Comparison of ENCODE assay signal across 21 mouse cellular contexts in genomic region chr14:11244546-11244945, GRCm38 (mm10).
"Had no signal": no experiment of that assay in that cellular context is flagged by ENCODE, and none has a peak within 500 bp of the region (broad histone marks: within the 10 kb centered on the region; RNA-seq: fewer than 3 reads in every experiment).

No protein-coding gene starts in this region.

- H3K4me3 ChIP-seq: kidney, embryonic 15.5 days; left cerebral cortex, adult 2 months; limb, embryonic 12.5 days; limb, embryonic 15.5 days; midbrain, embryonic 13.5 days; myocyte; neural tube, embryonic 13.5 days had no signal

- H3K9me3 ChIP-seq: kidney, embryonic 15.5 days; limb, embryonic 12.5 days; limb, embryonic 15.5 days; midbrain, embryonic 13.5 days; neural tube, embryonic 13.5 days had no signal

- H3K4me1 ChIP-seq: kidney, embryonic 15.5 days; limb, embryonic 12.5 days; limb, embryonic 15.5 days; midbrain, embryonic 13.5 days; neural tube, embryonic 13.5 days had no signal

- H3K27me3 ChIP-seq: kidney, embryonic 15.5 days; limb, embryonic 12.5 days; limb, embryonic 15.5 days; midbrain, embryonic 13.5 days; neural tube, embryonic 13.5 days had no signal

- DNase-seq: kidney, adult 8-10 months; kidney, postnatal 14 days; kidney, postnatal 4 days; left cerebral cortex, postnatal 4 days; liver, postnatal 0 days; lung, embryonic 14.5 days; thymus, adult 2 months; thymus, postnatal 14 days; thymus, postnatal 4 days had no signal

- H3K4me2 ChIP-seq: kidney, embryonic 15.5 days; limb, embryonic 12.5 days; limb, embryonic 15.5 days; liver, embryonic 11.5 days; lung, embryonic 14.5 days; midbrain, embryonic 13.5 days; neural tube, embryonic 13.5 days had no signal

- ATAC-seq: liver, postnatal 0 days; lung, postnatal 0 days; midbrain, embryonic 13.5 days; midbrain, embryonic 16.5 days had no signal

- H3K9ac ChIP-seq: kidney, embryonic 15.5 days; limb, embryonic 12.5 days; limb, embryonic 15.5 days; liver, embryonic 14.5 days; liver, postnatal 0 days; lung, embryonic 14.5 days; midbrain, embryonic 13.5 days; neural tube, embryonic 13.5 days had no signal

- H3K36me3 ChIP-seq: kidney, embryonic 15.5 days; limb, embryonic 12.5 days; limb, embryonic 15.5 days; midbrain, embryonic 13.5 days; neural tube, embryonic 13.5 days had no signal

- H3K27ac ChIP-seq: kidney, embryonic 15.5 days; left cerebral cortex, adult 2 months; limb, embryonic 12.5 days; limb, embryonic 15.5 days; liver, embryonic 14.5 days; macrophage; midbrain, embryonic 13.5 days; neural tube, embryonic 13.5 days had no signal
